Mouse (Mus musculus): ENCODE measurements around the gene Olfr1265.

- no peak for TF ChIP-seq EP300 (IDR thresholded peaks at IDR 0.05; ENCODE audit: low read depth)
- TF ChIP-seq CTCF (IDR thresholded peaks at IDR 0.05; ENCODE audit: low read depth) = no peak
Observed at GRCm38 (mm10) chr2:90063494-90063893, 28.4 kb downstream of the Olfr1265 start, which contains the start of gene Olfr140.
